Mouse (Mus musculus): Measurements from ENCODE around the gene Gm14685.
"Not testable (repeated sequence)": the region's sequence is repeated elsewhere in the genome, so short reads cannot be mapped to it uniquely, and the experiment has no call there.

DNA sequence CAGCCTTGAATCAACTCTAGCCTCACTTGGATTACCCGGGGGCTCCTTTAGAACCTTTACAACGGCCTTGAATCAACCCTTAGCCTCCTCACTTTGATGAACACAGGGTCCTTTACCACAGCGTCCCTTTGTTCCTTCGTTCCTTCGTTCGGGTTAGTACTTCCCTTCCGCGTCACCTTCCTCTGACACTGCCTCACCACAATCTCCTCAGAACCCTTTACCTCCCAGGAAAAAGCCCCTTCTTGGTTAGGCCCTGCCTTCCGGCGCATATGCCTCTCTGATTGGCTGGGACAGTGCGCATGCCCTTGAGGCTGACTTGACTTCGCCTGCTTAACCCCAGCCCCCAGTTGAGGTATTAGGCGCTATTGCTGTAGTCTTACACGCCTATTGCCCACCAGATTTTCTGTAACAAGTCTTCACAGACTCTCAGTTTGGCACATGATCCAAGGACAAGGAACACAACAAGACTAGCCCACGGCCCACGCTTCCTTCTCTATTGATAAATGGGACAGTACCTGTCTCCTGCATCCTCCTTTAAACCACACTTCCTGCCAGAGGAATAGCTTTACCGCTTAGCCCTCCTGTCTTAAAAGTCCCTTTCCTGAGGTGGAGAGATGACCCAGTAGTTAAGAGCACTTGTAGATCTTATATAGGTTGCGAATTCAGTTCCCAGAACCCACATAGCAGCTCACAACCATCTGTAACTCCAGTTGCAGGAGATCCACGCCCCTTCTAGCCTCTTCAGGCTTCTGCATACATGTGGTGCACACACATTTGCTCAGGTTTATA, 34.4 kb upstream of the Gm14685 start, which contains the start of gene Xlr4a:
- not testable (repeated sequence) for TF ChIP-seq CTCF (IDR thresholded peaks at IDR 0.05; ENCODE audit: borderline replicate concordance, extremely low read depth, insufficient read depth, insufficient read length); POLR2A (IDR thresholded peaks at IDR 0.05; ENCODE audit: borderline replicate concordance, extremely low read depth, insufficient read depth, insufficient read length, poor library complexity, severe bottlenecking)
